Mouse (Mus musculus): ENCODE measurements around the gene Fam243.

Fam243 gene

GRCm38 (mm10) chr16:92319353-92320109 lies 1.7 kb downstream of the Fam243 start:
- peak; percentile 41 for DNase-seq (ENCODE audit: low read depth, low spot score)

DNA sequence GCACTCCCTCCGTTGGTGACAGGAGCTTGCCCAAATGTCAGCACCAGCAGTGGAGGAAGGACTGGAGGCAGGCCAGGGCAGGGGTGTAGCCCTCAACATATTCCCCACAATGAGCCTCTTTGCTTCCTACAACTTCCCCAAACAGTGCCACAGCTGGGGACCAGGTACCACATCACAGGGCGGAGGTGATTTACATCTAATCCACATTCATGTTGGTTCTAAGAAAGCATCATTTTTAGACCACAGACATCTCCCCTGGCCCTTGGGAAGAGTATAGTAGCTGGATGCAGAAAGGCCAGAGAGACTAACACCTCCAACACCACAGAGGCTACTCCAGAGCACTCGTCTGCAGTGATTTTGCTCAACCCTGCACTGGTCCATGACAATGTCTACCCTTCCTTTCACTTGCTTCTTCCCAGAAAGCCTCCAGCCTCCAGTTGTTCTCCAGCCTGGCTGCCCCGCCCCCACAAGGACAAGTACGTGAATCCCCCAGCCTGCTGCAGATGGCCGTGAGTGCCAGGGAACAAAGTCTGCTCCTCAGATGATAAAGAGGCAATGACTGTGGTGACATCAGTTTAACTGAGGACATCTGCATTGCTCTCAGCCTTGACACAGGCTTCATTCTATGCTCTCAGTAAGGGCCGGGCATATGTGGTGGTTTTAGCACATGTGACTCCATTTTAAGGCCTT lies 5.0 kb downstream of the Fam243 start:
- DNase-seq (ENCODE audit: low read depth, low spot score): no peak

DNA sequence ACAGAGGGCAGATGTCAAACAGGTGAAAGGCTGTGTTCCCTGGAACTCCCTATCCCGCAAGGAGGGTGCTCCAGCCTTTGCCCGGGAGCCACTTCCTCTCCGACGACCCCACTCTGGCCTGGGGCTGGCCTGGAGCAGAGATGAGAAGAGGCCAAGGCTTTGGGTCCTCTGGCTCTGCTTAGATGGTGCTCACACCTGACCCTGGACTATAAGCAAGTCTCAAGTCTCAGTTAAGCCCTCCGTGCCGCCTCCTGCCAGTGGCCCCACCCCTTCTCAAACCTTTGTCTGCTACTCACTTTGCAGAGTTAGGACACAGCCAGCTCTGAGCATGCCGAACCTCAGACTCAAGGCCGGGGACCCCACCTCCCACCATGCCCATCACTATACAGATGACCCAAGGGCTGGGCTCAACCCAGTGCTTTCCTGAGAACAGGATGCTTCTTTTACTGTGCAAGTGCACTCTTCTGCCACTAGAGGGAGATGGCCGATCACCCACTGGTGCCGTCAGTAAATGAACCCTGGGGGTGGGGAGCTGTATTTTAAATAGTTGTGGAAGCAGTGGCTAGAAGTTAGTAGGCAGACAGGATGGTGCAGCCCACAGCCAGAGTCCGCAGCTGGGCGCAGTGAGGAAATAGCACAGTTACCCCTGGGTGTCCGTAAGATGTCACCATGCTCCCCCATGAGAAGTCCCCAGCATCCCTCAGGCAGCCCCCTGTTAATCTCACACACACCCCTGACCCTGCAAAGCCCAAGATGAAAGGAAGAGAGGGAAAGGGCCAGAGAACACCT lies 7.1 kb downstream of the Fam243 start:
- DNase-seq (ENCODE audit: low read depth, low spot score): peak; percentile 73

DNA sequence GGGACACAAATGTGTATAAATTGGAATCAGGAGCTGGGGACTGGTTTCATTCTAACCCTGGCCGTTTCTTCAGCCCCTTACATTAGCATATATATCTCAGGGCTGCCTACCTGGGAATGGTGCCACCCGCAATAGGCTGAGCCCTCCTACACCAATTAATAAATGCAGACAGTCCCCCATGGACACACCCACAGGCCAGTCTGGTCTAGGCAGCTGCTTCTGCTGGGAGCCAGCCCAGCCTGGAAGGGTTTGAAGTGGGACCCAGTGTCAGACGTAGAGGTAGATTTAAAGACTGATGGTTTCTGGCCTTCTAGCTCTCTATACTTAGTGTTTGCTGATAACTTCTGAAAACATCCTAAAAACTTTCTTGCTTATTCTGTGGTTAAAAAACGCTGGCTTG lies 12.1 kb downstream of the Fam243 start:
- DNase-seq (ENCODE audit: low read depth, low spot score): no peak

DNA sequence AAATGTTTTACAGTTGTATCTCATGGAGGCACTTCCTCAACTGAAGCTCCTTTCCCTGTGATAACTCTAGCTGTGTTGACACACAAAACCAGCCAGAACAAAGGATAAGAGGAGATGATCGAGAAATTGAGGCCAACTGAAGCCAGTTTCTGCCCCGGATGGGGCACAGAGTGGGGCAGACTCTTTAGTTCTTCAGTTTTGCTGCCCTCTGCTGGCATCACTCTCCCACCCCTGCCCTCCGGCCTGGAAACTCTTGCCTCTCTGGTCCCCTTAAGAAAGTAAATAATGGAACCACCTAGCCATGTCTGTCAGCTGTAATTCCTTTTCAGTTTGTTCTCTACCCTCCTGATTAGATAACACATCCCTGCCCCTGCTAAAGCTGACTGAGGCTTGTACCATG lies 13.3 kb downstream of the Fam243 start:
- DNase-seq (ENCODE audit: low read depth, low spot score): no peak

DNA sequence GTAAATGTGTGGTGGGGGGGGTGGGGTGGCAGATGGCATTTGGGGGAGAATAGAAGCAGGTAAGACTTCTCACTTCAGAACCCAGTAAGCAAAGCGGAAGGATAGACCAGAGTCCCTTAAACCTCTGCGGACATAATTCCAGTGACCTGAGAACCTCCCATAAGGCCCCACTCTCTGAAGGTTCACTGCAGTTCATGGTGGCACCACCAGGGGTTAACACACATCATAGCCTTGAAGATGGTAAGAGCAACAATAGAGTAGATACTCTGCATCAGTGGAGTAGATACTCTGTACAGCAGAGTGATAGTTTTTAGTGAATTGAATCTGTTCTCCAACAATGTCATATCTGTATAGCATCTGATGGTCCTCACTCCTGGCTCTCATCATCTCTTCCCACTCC lies 15.7 kb downstream of the Fam243 start:
- DNase-seq (ENCODE audit: low read depth, low spot score): no peak

GRCm38 (mm10) chr16:92302506-92302905 lies 18.7 kb downstream of the Fam243 start:
- DNase-seq (ENCODE audit: low read depth, low spot score): no peak

DNA sequence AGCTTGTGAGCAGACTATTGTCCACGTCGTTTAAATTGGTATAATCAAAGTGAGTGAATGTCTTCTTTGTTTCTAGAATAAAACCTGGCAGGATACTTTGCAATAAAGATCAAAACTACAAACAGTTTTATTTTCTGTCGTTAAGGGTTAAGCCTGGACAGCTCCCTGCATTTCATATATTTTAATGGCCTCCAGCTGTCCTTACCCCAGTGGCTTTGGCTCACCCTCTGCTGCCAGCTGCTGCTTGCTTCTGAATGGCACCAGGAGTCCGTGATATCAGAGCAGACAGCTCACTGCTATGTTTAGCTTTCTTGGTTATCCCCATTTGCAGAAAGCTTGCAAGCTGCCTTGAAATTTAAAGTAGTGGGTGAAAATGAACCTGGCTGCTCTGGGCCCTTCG lies 19.3 kb downstream of the Fam243 start:
- DNase-seq (ENCODE audit: low read depth, low spot score): peak; percentile 15

GRCm38 (mm10) chr16:92301412-92301806 lies 19.8 kb downstream of the Fam243 start:
- no peak for DNase-seq (ENCODE audit: low read depth, low spot score)

DNA sequence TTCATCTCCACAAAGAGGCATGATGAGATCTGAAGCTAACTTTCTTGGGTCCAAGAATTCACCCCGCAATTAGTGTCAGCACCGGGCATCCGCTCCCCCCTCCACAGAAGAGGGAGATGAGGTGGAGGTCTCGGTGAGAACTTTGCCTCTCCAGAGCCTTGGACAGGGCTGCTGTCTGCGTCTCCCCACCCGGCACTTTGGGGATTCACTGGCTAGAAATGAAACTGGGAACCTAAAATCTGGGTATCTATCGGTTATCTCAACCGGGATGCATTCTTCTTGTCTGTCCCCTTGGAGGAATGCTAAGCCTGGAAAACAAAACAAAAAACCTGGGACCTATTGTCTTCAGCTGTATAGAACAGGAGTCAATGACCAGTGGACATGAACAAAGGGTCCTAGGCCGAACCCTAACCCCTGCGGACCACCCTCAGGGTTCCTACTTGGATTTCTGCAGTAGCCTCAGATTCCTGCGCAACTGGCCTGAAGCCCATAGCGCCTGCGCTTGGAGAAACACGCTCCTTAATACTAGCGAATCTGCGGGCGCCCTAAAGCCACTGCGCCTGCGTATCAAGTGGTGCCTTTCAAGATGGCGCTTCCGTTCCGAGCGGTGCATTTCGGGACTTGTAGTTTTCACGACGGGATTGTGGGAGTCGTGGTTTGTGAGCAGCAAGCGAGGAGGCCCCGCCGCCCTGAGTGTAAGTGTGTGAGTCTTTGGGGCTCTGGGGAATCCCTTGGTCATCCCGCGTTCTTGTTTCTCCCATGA lies 20.4 kb downstream of the Fam243 start, which contains the start of gene Smim11:
Smim11 (plus strand) TSS at position 638 of the 763 bp plus-strand sequence.
- DNase-seq (ENCODE audit: low read depth, low spot score): peak; percentile 97

DNA sequence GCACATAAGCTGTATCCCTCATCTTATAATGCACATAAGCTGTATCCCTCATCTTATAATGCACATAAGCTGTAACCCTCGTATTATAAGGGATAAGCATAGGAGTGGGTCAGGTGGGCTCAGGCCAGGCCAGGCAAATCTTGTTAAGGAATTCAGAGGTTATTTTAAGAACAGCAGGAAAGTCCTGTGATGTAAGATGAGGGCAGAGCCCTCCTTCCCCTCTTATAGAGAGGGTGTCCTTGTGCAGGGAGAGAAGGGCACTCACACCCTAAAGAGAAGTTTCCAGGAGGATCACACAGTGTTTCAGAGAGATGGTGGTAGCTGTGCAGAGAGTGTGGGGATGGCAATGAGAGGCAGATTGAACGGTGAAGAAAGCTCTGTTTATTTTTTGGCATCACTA lies 25.9 kb downstream of the Fam243 start:
- no peak for DNase-seq (ENCODE audit: low read depth, low spot score)

DNA sequence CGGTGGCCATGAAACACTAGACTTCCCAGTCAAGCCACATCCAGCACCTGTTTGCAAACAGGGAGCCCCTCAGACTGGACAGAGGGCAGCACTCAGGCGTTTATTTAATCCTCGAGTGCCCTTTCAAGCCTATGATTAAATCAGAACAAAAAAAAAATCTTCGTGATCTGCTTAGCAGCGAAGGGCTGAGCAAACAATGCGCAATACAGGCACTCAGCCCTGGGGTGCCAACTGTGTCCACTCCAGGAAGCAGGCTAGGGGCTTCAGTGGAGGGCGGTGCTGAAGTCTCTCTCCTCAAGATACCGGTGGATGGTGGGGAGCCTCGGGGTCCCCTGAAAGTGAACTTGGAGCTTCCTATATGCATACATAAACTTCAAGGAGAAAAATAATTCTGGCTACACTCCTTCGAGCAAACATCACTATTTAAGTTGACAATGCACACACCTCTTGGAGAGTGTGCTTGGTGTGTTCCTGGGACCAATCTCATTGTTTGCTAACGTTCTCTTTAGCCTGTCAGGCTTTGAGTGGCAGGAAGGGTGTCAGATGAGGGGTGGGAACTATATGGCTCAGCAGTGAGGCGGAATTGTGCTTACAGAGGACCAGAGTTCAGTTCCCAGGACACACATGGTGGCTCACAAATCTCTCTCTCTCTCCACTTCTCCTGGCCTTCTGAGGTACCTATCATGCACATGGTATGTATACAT lies 26.8 kb downstream of the Fam243 start:
- DNase-seq (ENCODE audit: low read depth, low spot score): no peak

DNA sequence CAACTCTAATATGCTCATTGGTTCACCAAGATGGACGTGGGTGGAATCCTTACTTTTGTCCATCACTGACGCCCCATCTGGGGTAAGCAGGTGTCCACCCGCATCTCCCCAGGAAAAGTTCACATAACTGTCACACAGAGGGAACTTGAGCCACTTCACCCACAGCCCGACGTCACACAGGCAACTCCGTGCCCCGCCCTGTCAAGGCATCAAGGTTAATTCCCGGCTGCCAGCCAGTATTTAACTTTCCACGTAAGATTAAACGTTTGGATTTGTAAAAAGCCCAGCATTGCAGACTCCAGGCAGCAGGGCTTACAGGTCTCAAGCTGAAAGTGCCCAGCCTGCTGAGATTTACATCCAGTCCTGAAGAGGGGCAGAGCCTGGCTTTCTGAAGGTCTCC lies 29.1 kb downstream of the Fam243 start, which contains the start of gene Kcne2:
Kcne2 (plus strand) TSS at position 289 of the 400 bp plus-strand sequence.
- no peak for DNase-seq (ENCODE audit: low read depth, low spot score)

DNA sequence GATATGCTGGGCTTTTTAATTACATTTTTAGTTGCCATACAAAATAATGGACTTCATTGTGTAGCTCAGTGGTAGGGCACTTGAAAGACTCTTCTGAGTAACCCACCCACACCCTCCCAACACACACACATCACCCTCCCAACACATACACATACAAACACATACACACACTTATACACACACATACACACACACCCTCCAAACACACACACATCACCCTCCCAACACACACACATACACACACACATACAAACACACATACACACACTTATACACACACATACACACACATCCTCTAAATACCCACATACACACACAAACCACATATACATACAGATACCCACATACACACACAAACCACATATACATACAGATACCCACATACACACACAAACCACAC lies 31.2 kb downstream of the Fam243 start:
- no peak for DNase-seq (ENCODE audit: low read depth, low spot score)

- DNase-seq (ENCODE audit: low read depth, low spot score): no peak
Measured at GRCm38 (mm10) chr16:92288778-92289177, 32.5 kb downstream of the Fam243 start.

DNA sequence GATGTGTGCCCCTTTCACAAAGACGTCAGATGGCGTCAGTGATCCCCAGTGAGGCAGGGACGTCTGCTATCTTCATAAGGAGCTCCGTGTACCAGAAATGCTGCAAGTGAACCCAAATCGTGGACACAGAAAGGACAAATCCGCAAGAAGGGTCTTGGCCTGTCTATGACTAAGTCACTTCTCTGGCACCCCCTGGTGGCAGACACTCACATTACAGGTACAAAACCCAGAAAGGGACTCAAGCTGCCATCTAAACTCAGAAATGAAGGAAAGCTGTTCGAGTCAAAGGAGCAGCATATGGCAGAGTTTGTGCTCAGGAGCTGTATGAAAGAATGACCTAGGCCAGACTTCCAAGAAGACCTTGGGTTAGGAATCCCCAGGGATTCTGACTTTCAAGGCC lies 34.6 kb downstream of the Fam243 start:
- DNase-seq (ENCODE audit: low read depth, low spot score): peak; percentile 88

GRCm38 (mm10) chr16:92285068-92285467 lies 36.2 kb downstream of the Fam243 start:
- no peak for DNase-seq (ENCODE audit: low read depth, low spot score)

DNA sequence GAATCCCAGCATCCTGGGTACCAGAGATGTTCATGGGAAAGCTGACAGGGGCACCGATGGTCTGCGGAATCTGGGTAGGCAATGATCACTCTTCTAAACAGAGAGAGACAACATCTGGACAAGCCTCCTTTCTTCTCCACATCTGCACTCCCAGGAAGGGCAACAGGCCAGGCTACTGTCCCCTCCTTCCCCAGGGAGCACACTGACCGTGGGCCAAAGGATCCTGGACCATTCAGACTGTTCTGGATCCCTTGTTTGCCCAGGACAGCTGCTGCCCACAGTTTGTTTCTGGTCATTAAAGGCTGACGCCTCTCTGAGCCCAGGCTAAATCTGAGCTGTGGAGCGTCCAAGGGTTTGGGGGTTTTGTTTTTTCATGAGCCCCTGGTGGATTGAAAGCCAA lies 38.6 kb downstream of the Fam243 start:
- no peak for DNase-seq (ENCODE audit: low read depth, low spot score)

GRCm38 (mm10) chr16:92275526-92275925 lies 45.7 kb downstream of the Fam243 start:
- DNase-seq (ENCODE audit: low read depth, low spot score): no peak

DNA sequence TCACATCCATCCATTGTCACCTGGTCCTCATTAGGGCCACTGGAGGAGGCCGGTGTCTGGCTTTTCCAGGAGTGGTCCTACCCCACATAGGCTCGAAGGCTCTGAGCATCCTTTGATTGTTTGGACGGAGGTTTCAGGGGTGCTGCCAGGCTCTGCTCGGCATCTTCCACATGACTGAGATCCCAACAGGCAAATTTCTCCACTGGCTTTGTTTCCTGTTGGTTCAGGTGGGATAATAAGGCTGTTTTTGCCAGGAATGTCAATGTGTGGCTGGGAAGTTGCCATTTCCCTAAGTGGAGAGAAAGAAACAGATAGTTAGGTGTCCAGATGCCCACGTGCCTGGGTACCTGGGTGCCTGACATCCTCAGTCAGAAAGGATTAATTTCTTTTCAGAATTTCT lies 46.7 kb downstream of the Fam243 start:
- no peak for DNase-seq (ENCODE audit: low read depth, low spot score)
